Mouse (Mus musculus): Measurements from ENCODE around the gene Ascc2. TPM values are rescaled to one million over a fixed set of nuclear protein-coding genes. Genes with fewer than 3 reads are reported as not detected.
A peak's percentile ranks its signal among the peaks of the same experiment; 100 is the strongest.

The Ascc2 gene
- 17.1 and 21.0 TPM in 2 replicates for polyA plus RNA-seq (2014; fragmentation: Nextera tagmentation; extraction: Ambion mirVana)

GRCm38 (mm10) chr11:4637534-4638234 lies at the start of gene Ascc2:
Ascc2 (plus strand) TSS chr11:4637747.
- ATAC-seq (peak; percentile 91), DNase-seq (ENCODE audit: low spot score) (peak; percentile 88)
- Histone ChIP-seq H3K36me3 (ENCODE audit: control insufficient read depth, insufficient read depth, low read length) (peaks cover 13% of the 10 kb centered on the region; the same call in 1 of the 2 replicates), H3K4me2 (ENCODE audit: low read length) (peak within 1 kb of the TSS; percentile 63), H3K9ac (ENCODE audit: low read length) (peak within 1 kb of the TSS; percentile 75), H3K4me3 (ENCODE audit: low read depth, low read length) (peak within 1 kb of the TSS; percentile 81), H3K27ac (ENCODE audit: low read depth, low read length) (no peak within 1 kb of the TSS), H3K27me3 (replicated peaks; ENCODE audit: control insufficient read depth, insufficient read depth, low read length) (no peaks in the 10 kb centered on the region), H3K9me3 (replicated peaks; ENCODE audit: control insufficient read depth, low read length) (no peaks in the 10 kb centered on the region), H3K4me1 (ENCODE audit: control insufficient read depth, insufficient read depth, low read length) (peaks cover 12% of the 10 kb centered on the region; the same call in 1 of the 2 replicates)
- under 1% methylated on average over 35 of the region's 35 CpGs for WGBS

GRCm38 (mm10) chr11:4591811-4592210 lies 45.7 kb upstream of the Ascc2 start:
- no peak for DNase-seq (ENCODE audit: low spot score)
- WGBS, result 88% methylated on average over 4 of the region's 4 CpGs
- Histone ChIP-seq H3K9me3 (replicated peaks; ENCODE audit: control insufficient read depth, low read length) (no peaks in the 10 kb centered on the region), H3K4me2 (ENCODE audit: low read length) (no peak overlapping the region), H3K4me1 (ENCODE audit: control insufficient read depth, insufficient read depth, low read length) (peaks cover 14% of the 10 kb centered on the region), H3K27me3 (replicated peaks; ENCODE audit: control insufficient read depth, insufficient read depth, low read length) (no peaks in the 10 kb centered on the region), H3K9ac (ENCODE audit: low read length) (no peak overlapping the region), H3K27ac (ENCODE audit: low read depth, low read length) (no peak overlapping the region), H3K36me3 (ENCODE audit: control insufficient read depth, insufficient read depth, low read length) (no peaks in the 10 kb centered on the region), H3K4me3 (ENCODE audit: low read depth, low read length) (no peak overlapping the region)
- no peak for ATAC-seq

- WGBS, result 25% methylated on average over 5 of the region's 5 CpGs
- H3K4me2 ChIP-seq (ENCODE audit: low read length), result peak overlapping the region; percentile 72
- no peaks in the 10 kb centered on the region for H3K27me3 ChIP-seq (replicated peaks; ENCODE audit: control insufficient read depth, insufficient read depth, low read length)
- H3K27ac ChIP-seq (ENCODE audit: low read depth, low read length), result no peak overlapping the region
- H3K9me3 ChIP-seq (replicated peaks; ENCODE audit: control insufficient read depth, low read length), result no peaks in the 10 kb centered on the region
- H3K4me1 ChIP-seq (ENCODE audit: control insufficient read depth, insufficient read depth, low read length), result peaks cover 14% of the 10 kb centered on the region
- peak overlapping the region; percentile 98 for H3K4me3 ChIP-seq (ENCODE audit: low read depth, low read length)
- H3K9ac ChIP-seq (ENCODE audit: low read length), result peak overlapping the region; percentile 96
- H3K36me3 ChIP-seq (ENCODE audit: control insufficient read depth, insufficient read depth, low read length), result no peaks in the 10 kb centered on the region
- DNase-seq (ENCODE audit: low spot score) (no peak), ATAC-seq (no peak)
These were observed 44.1 kb upstream of the Ascc2 start for GRCm38 (mm10) chr11:4593491-4593848.

- Histone ChIP-seq H3K36me3 (ENCODE audit: control insufficient read depth, insufficient read depth, low read length) (no peaks in the 10 kb centered on the region), H3K27ac (ENCODE audit: low read depth, low read length) (peak overlapping the region; percentile 95), H3K4me1 (ENCODE audit: control insufficient read depth, insufficient read depth, low read length) (peaks cover 14% of the 10 kb centered on the region), H3K4me2 (ENCODE audit: low read length) (peak overlapping the region; percentile 72), H3K27me3 (replicated peaks; ENCODE audit: control insufficient read depth, insufficient read depth, low read length) (no peaks in the 10 kb centered on the region), H3K9me3 (replicated peaks; ENCODE audit: control insufficient read depth, low read length) (no peaks in the 10 kb centered on the region), H3K4me3 (ENCODE audit: low read depth, low read length) (peak overlapping the region; percentile 98), H3K9ac (ENCODE audit: low read length) (peak overlapping the region; percentile 96)
- ATAC-seq (peak; percentile 91), DNase-seq (ENCODE audit: low spot score) (peak; percentile 16)
- under 1% methylated on average over 42 of the region's 45 CpGs for WGBS
These were observed 43.5 kb upstream of the Ascc2 start for GRCm38 (mm10) chr11:4593849-4594607.

GRCm38 (mm10) chr11:4594608-4595500 lies 42.7 kb upstream of the Ascc2 start, which contains the start of gene Mtmr3:
Mtmr3 (minus strand) TSS chr11:4594863.
- Histone ChIP-seq H3K9ac (ENCODE audit: low read length) (peak within 1 kb of the TSS; percentile 96), H3K27ac (ENCODE audit: low read depth, low read length) (peak within 1 kb of the TSS; percentile 95), H3K4me2 (ENCODE audit: low read length) (peak within 1 kb of the TSS; percentile 72), H3K4me1 (ENCODE audit: control insufficient read depth, insufficient read depth, low read length) (peaks cover 14% of the 10 kb centered on the region), H3K9me3 (replicated peaks; ENCODE audit: control insufficient read depth, low read length) (no peaks in the 10 kb centered on the region), H3K36me3 (ENCODE audit: control insufficient read depth, insufficient read depth, low read length) (no peaks in the 10 kb centered on the region), H3K27me3 (replicated peaks; ENCODE audit: control insufficient read depth, insufficient read depth, low read length) (no peaks in the 10 kb centered on the region), H3K4me3 (ENCODE audit: low read depth, low read length) (peak within 1 kb of the TSS; percentile 98)
- DNase-seq (ENCODE audit: low spot score), result peak; percentile 97
- WGBS, result 5% methylated on average over 52 of the region's 53 CpGs
- peak; percentile 94 for ATAC-seq

DNA sequence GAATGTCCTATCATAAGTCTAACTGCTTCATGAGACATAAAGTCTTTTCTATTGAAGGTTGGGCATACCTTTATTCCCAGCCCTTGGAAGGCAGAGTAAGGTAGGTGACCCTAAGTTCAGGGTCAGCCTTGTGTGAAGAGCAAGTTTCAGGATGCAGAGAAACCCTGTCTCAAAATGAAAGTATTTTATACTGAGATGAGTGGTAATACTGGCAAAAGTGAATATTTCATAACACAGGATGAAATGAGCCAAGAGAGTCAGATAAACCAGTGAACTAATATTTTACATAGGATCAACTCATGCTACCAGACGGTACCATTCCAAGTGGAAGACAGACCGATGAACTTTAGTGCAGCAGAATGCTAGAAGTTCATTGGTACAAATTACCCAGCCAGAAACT lies 39.1 kb upstream of the Ascc2 start:
- H3K9ac ChIP-seq (ENCODE audit: low read length), result no peak overlapping the region
- no peaks in the 10 kb centered on the region for H3K9me3 ChIP-seq (replicated peaks; ENCODE audit: control insufficient read depth, low read length)
- no peak overlapping the region for H3K4me2 ChIP-seq (ENCODE audit: low read length)
- no peak overlapping the region for H3K27ac ChIP-seq (ENCODE audit: low read depth, low read length)
- no peaks in the 10 kb centered on the region for H3K27me3 ChIP-seq (replicated peaks; ENCODE audit: control insufficient read depth, insufficient read depth, low read length)
- no peaks in the 10 kb centered on the region for H3K36me3 ChIP-seq (ENCODE audit: control insufficient read depth, insufficient read depth, low read length)
- DNase-seq (ENCODE audit: low spot score), result no peak
- 89% methylated on average over 2 of the region's 2 CpGs for WGBS
- no peak overlapping the region for H3K4me3 ChIP-seq (ENCODE audit: low read depth, low read length)
- peaks cover 12% of the 10 kb centered on the region for H3K4me1 ChIP-seq (ENCODE audit: control insufficient read depth, insufficient read depth, low read length)
- ATAC-seq, result no peak

GRCm38 (mm10) chr11:4599916-4600315 lies 37.6 kb upstream of the Ascc2 start:
- no peak for DNase-seq (ENCODE audit: low spot score)
- no peaks in the 10 kb centered on the region for H3K9me3 ChIP-seq (replicated peaks; ENCODE audit: control insufficient read depth, low read length)
- WGBS, result 93% methylated on average over 3 of the region's 3 CpGs
- H3K4me3 ChIP-seq (ENCODE audit: low read depth, low read length), result no peak overlapping the region
- peaks cover 10% of the 10 kb centered on the region for H3K4me1 ChIP-seq (ENCODE audit: control insufficient read depth, insufficient read depth, low read length)
- ATAC-seq, result no peak
- no peaks in the 10 kb centered on the region for H3K36me3 ChIP-seq (ENCODE audit: control insufficient read depth, insufficient read depth, low read length)
- no peaks in the 10 kb centered on the region for H3K27me3 ChIP-seq (replicated peaks; ENCODE audit: control insufficient read depth, insufficient read depth, low read length)
- no peak overlapping the region for H3K27ac ChIP-seq (ENCODE audit: low read depth, low read length)
- no peak overlapping the region for H3K4me2 ChIP-seq (ENCODE audit: low read length)
- H3K9ac ChIP-seq (ENCODE audit: low read length), result no peak overlapping the region

- 81% methylated on average over 5 of the region's 5 CpGs for WGBS
- ATAC-seq, result no peak
- DNase-seq (ENCODE audit: low spot score), result no peak
These were observed 35.7 kb upstream of the Ascc2 start for GRCm38 (mm10) chr11:4601890-4602289.

More at GRCm38 (mm10) chr11:4601890-4602289, 35.7 kb upstream of the Ascc2 start:
- Histone ChIP-seq H3K4me1 (ENCODE audit: control insufficient read depth, insufficient read depth, low read length) (peaks cover 10% of the 10 kb centered on the region), H3K4me3 (ENCODE audit: low read depth, low read length) (no peak overlapping the region), H3K9me3 (replicated peaks; ENCODE audit: control insufficient read depth, low read length) (no peaks in the 10 kb centered on the region), H3K9ac (ENCODE audit: low read length) (no peak overlapping the region), H3K27ac (ENCODE audit: low read depth, low read length) (no peak overlapping the region), H3K4me2 (ENCODE audit: low read length) (no peak overlapping the region), H3K27me3 (replicated peaks; ENCODE audit: control insufficient read depth, insufficient read depth, low read length) (no peaks in the 10 kb centered on the region), H3K36me3 (ENCODE audit: control insufficient read depth, insufficient read depth, low read length) (no peaks in the 10 kb centered on the region)

All from forebrain, embryonic 14.5 days (tissue).